In the genomic region with DNA sequence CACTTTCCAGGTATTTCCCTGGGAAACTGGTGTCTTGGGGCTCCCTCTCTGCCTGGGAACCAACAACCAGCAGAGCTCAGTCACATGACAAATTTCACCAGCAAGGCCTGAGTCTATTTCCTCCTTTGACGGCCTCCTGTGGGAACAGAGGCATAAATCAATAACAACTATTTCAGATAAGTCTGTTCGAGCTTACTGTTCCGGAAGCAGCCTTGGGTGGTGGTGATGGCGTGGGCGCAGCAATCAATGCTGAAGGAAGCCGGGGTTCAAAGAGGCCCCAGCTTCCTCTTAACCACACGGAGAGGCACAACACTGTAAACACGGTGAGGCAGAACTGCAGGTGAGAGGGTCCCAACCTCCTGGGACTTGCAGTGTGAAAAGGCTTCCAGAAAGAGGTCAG, we compare ENCODE assay signal across 13 mouse cellular contexts. TPM values are rescaled to one million over a fixed set of nuclear protein-coding genes. Genes with fewer than 3 reads are reported as not detected.
DNase-seq lines count a peak whose midpoint lies in the region; ATAC-seq and TF ChIP-seq lines count a peak whose summit lies in the region.
"Had no signal": no experiment of that assay in that cellular context is flagged by ENCODE, and none has a peak within 500 bp of the region (broad histone marks: within the 10 kb centered on the region; RNA-seq: fewer than 3 reads in every experiment).

No protein-coding gene starts in this region.

- no peak for TF ChIP-seq POLR2A in thymus, adult 2 months (IDR thresholded peaks at IDR 0.05; ENCODE audit: control insufficient read depth, extremely low read depth, insufficient read depth, low read length, poor library complexity)

- no peak for TF ChIP-seq EP300 in heart, postnatal 0 days (IDR thresholded peaks at IDR 0.05; ENCODE audit: low read depth)

- H3K9ac ChIP-seq in heart, postnatal 0 days (replicated peaks; ENCODE audit: low read depth, low read length): no peak overlapping the region
- H3K9ac ChIP-seq: embryonic facial prominence, embryonic 12.5 days; liver, embryonic 14.5 days; neural tube, embryonic 13.5 days had no signal

- TF ChIP-seq CTCF in heart, postnatal 0 days (IDR thresholded peaks at IDR 0.05; ENCODE audit: low read depth): no peak
- no peak for TF ChIP-seq CTCF in thymus, adult 2 months (IDR thresholded peaks at IDR 0.05; ENCODE audit: borderline replicate concordance, control insufficient read depth, extremely low read depth, insufficient read depth, low read length, poor library complexity)
- no peak for TF ChIP-seq CTCF in gastrocnemius, adult 2 months (IDR thresholded peaks at IDR 0.05)

- no peaks in the 10 kb centered on the region for H3K9me3 ChIP-seq in heart, postnatal 0 days (replicated peaks; ENCODE audit: control insufficient read depth, low read length)
- H3K9me3 ChIP-seq: embryonic facial prominence, embryonic 12.5 days; neural tube, embryonic 13.5 days had no signal

- H3K4me1 ChIP-seq in heart, postnatal 0 days (ENCODE audit: control insufficient read depth, insufficient read depth): no peaks in the 10 kb centered on the region
- H3K4me1 ChIP-seq in thymus, adult 2 months (replicated peaks; ENCODE audit: control insufficient read depth, insufficient read depth, low read length): peaks cover 52% of the 10 kb centered on the region
- H3K4me1 ChIP-seq: neural tube, embryonic 13.5 days had no signal

- H3K36me3 ChIP-seq in heart, postnatal 0 days (replicated peaks; ENCODE audit: control insufficient read depth, insufficient read depth, low read length): no peaks in the 10 kb centered on the region
- no peaks in the 10 kb centered on the region for H3K36me3 ChIP-seq in thymus, adult 2 months (ENCODE audit: control insufficient read depth, insufficient read depth, low read length)
- H3K36me3 ChIP-seq: embryonic facial prominence, embryonic 12.5 days; neural tube, embryonic 13.5 days had no signal

- intact Hi-C loops in gastrocnemius, adult 2 months (cut with DNase I): no loop called here

- ATAC-seq in heart, postnatal 0 days (ENCODE audit: insufficient read depth, low read depth): no peak
- ATAC-seq in megakaryocyte progenitor cell, adult 5-6 weeks (replicated peaks; ENCODE audit: poor library complexity): peak; percentile 54; the same call in 1 of the 2 replicates

- H3K27me3 ChIP-seq in heart, postnatal 0 days (ENCODE audit: control insufficient read depth, insufficient read depth, low read length): no peaks in the 10 kb centered on the region
- H3K27me3 ChIP-seq in thymus, adult 2 months (ENCODE audit: control insufficient read depth, insufficient read depth, low read length): no peaks in the 10 kb centered on the region
- H3K27me3 ChIP-seq: embryonic facial prominence, embryonic 12.5 days; neural tube, embryonic 13.5 days had no signal

- H3K4me2 ChIP-seq in heart, postnatal 0 days (ENCODE audit: low read depth, low read length): no peak overlapping the region
- H3K4me2 ChIP-seq: embryonic facial prominence, embryonic 12.5 days; neural tube, embryonic 13.5 days had no signal

- WGBS in heart, postnatal 0 days: 54% methylated on average over 8 of the region's 8 CpGs
- WGBS in thymus, adult 2 months: 2% methylated on average over 8 of the region's 8 CpGs

- peak overlapping the region; percentile 20; the same call in 1 of the 2 replicates for H3K27ac ChIP-seq in heart, postnatal 0 days (ENCODE audit: low read depth)
- peak overlapping the region; percentile 90 for H3K27ac ChIP-seq in thymus, adult 2 months (ENCODE audit: control insufficient read depth, insufficient read depth, low read length)
- no peak overlapping the region for H3K27ac ChIP-seq in gastrocnemius, adult 2 months
- H3K27ac ChIP-seq: embryonic facial prominence, embryonic 12.5 days; liver, embryonic 14.5 days; neural tube, embryonic 13.5 days had no signal

- no peak for DNase-seq in heart, postnatal 0 days (ENCODE audit: low spot score)
- DNase-seq in heart, adult 8-10 months (ENCODE audit: low spot score): no peak
- DNase-seq in induced T-regulatory cell, adult 2 months (ENCODE audit: low read depth): peak; percentile 91
- DNase-seq in thymus, adult 2 months: peak; percentile 79
- no peak for DNase-seq in gastrocnemius, adult 2 months
- no peak for DNase-seq in ovary, postnatal 36 days (ENCODE audit: low spot score)
- DNase-seq in right cerebral cortex, postnatal 14 days: no peak
- DNase-seq: adrenal gland, adult 8-10 months; gastrocnemius, postnatal 25 days had no signal

- H3K4me3 ChIP-seq in heart, postnatal 0 days (ENCODE audit: low read depth, low read length): no peak overlapping the region
- H3K4me3 ChIP-seq in thymus, adult 2 months (ENCODE audit: control insufficient read depth, insufficient read depth, low read length): no peak overlapping the region
- no peak overlapping the region for H3K4me3 ChIP-seq in gastrocnemius, adult 2 months
- H3K4me3 ChIP-seq: embryonic facial prominence, embryonic 12.5 days; neural tube, embryonic 13.5 days had no signal

RNA-seq across cellular contexts. Expression of a gene that starts 23.0 kb away (rescaled TPM):
- total RNA-seq in heart, postnatal 0 days (2014; rRNA removed; ENCODE audit: low replicate concordance): not detected in 2 replicates
- 0.47 TPM in 1 of 2 replicates, not detected in the other for polyA plus RNA-seq in heart, postnatal 0 days (2015; fragmentation: Nextera tagmentation; extraction: Ambion mirVana)
- total RNA-seq in heart, adult 8-10 months (2022): not detected
- not detected in 2 replicates for total RNA-seq in megakaryocyte progenitor cell, adult 5-6 weeks (2015)
- not detected in 2 replicates for total RNA-seq in megakaryocyte progenitor cell, adult 5-6 weeks (2017)
- 0.38 and 0.74 TPM in 2 replicates for polyA plus RNA-seq in thymus, adult 2 months (2012; rRNA removed)
- not detected for total RNA-seq in gastrocnemius, adult 2 months (2021)
- total RNA-seq: adrenal gland, adult 8-10 months; gastrocnemius, postnatal 25 days had no signal
- polyA plus RNA-seq: liver, embryonic 14.5 days had no signal

RNA-seq across cellular contexts. Expression of a gene that starts 38.5 kb away (rescaled TPM):
- 15.6 and 28.7 TPM in 2 replicates for total RNA-seq in heart, postnatal 0 days (2014; rRNA removed; ENCODE audit: low replicate concordance)
- polyA plus RNA-seq in heart, postnatal 0 days (2015; fragmentation: Nextera tagmentation; extraction: Ambion mirVana): 15.0 and 15.5 TPM in 2 replicates
- 10 to 100 TPM in 1 of 4 experiments, 1 to 10 TPM in 3; 6.8 to 13.9 (median 7.5) TPM for total RNA-seq in heart, adult 8-10 months (2022)
- 0.91 and 0.93 TPM in 2 replicates for total RNA-seq in megakaryocyte progenitor cell, adult 5-6 weeks (2015)
- 0.54 and 0.74 TPM in 2 replicates for total RNA-seq in megakaryocyte progenitor cell, adult 5-6 weeks (2017)
- 7.6 TPM in 2 replicates for polyA plus RNA-seq in thymus, adult 2 months (2012; rRNA removed)
- total RNA-seq in gastrocnemius, adult 2 months (2021): 10 to 100 TPM; 12.7 to 15.0 TPM

RNA-seq across cellular contexts. Expression of a gene that starts 50.8 kb away (rescaled TPM):
- total RNA-seq in heart, postnatal 0 days (2014; rRNA removed; ENCODE audit: low replicate concordance): 15.6 and 16.4 TPM in 2 replicates
- polyA plus RNA-seq in heart, postnatal 0 days (2015; fragmentation: Nextera tagmentation; extraction: Ambion mirVana): 22.9 and 24.1 TPM in 2 replicates
- total RNA-seq in heart, adult 8-10 months (2022): 10 to 100 TPM; 21.5 to 40.9 (median 26.7) TPM
- total RNA-seq in megakaryocyte progenitor cell, adult 5-6 weeks (2015): 14.7 and 19.3 TPM in 2 replicates
- total RNA-seq in megakaryocyte progenitor cell, adult 5-6 weeks (2017): 20.9 and 21.4 TPM in 2 replicates
- polyA plus RNA-seq in thymus, adult 2 months (2012; rRNA removed): 8.7 and 8.9 TPM in 2 replicates
- total RNA-seq in gastrocnemius, adult 2 months (2021): 10 to 100 TPM; 13.2 to 21.8 TPM

Comparison
In these comparisons a context has a peak if more than half of its experiments do, and no peak if none do; other contexts are left out.
1. DNase-seq: peak in induced T-regulatory cell, adult 2 months (single experiment) and thymus, adult 2 months (single experiment); none in heart, postnatal 0 days (single experiment), heart, adult 8-10 months (single experiment), gastrocnemius, adult 2 months (single experiment), ovary, postnatal 36 days (single experiment) and right cerebral cortex, postnatal 14 days (single experiment).